8 mouse cellular contexts compared by ENCODE assay signal in genomic region chr6:100495131-100495530, GRCm38 (mm10).
DNase-seq lines count a peak whose midpoint lies in the region; ATAC-seq and TF ChIP-seq lines count a peak whose summit lies in the region.

No protein-coding gene starts in this region.

- no peak overlapping the region for H3K4me2 ChIP-seq in limb, embryonic 13.5 days (replicated peaks)
- peak overlapping the region; percentile 21; the same call in 1 of the 2 replicates for H3K4me2 ChIP-seq in forebrain, postnatal 0 days (ENCODE audit: low read depth)
- peak overlapping the region; percentile 52 for H3K4me2 ChIP-seq in myocyte (ENCODE audit: low read depth)
- no peak overlapping the region for H3K4me2 ChIP-seq in intestine, postnatal 0 days (replicated peaks; ENCODE audit: low read depth)

- no peaks in the 10 kb centered on the region for H3K79me2 ChIP-seq in myocyte (ENCODE audit: control insufficient read depth, insufficient read depth)

- no peak overlapping the region for H3K27ac ChIP-seq in limb, embryonic 13.5 days
- H3K27ac ChIP-seq in limb, embryonic 10.5 days = no peak overlapping the region
- H3K27ac ChIP-seq in forebrain, postnatal 0 days (ENCODE audit: low read depth, low read length) = peak overlapping the region; percentile 16; the same call in 1 of the 2 replicates
- H3K27ac ChIP-seq in intestine, postnatal 0 days (ENCODE audit: low read depth, low read length) = no peak overlapping the region

- TF ChIP-seq POLR2A in myocyte (IDR thresholded peaks at IDR 0.05; ENCODE audit: insufficient read length, low read depth) = no peak

- H3ac ChIP-seq in myocyte (ENCODE audit: control insufficient read depth, insufficient read length) = no peak overlapping the region

- WGBS in limb, embryonic 13.5 days = 59% methylated on average over 12 of the region's 12 CpGs
- 82% methylated on average over 12 of the region's 12 CpGs for whole genome bisulfite sequencing in limb, embryonic 10.5 days
- 27% methylated on average over 12 of the region's 12 CpGs for WGBS in forebrain, postnatal 0 days
- WGBS in intestine, postnatal 0 days = 62% methylated on average over 12 of the region's 12 CpGs

- H3K4me1 ChIP-seq in limb, embryonic 13.5 days = peaks cover 5% of the 10 kb centered on the region
- H3K4me1 ChIP-seq in limb, embryonic 10.5 days = peaks cover 16% of the 10 kb centered on the region
- H3K4me1 ChIP-seq in forebrain, postnatal 0 days (ENCODE audit: insufficient read depth) = 0 out of 2 replicates have a peak, but pooled peaks cover 5% of the 10 kb centered on the region
- H3K4me1 ChIP-seq in intestine, postnatal 0 days (replicated peaks; ENCODE audit: control insufficient read depth, insufficient read depth, low read length) = no peaks in the 10 kb centered on the region

- ATAC-seq in limb, embryonic 13.5 days (ENCODE audit: low FRiP score, low read depth) = peak; percentile 51; the same call in 1 of the 2 replicates
- ATAC-seq in forebrain, postnatal 0 days = peak; percentile 82
- no peak for ATAC-seq in erythroid progenitor cell, adult 5-6 weeks (replicated peaks; ENCODE audit: low FRiP score, poor library complexity, severe bottlenecking)
- ATAC-seq in intestine, postnatal 0 days = no peak

- H3K27me3 ChIP-seq in limb, embryonic 13.5 days = peaks cover 14% of the 10 kb centered on the region; the same call in 1 of the 2 replicates
- H3K27me3 ChIP-seq in limb, embryonic 10.5 days (ENCODE audit: low read depth, poor library complexity, severe bottlenecking) = peaks cover 23% of the 10 kb centered on the region
- no peaks in the 10 kb centered on the region for H3K27me3 ChIP-seq in forebrain, postnatal 0 days (ENCODE audit: insufficient read depth, low read length)
- H3K27me3 ChIP-seq in myocyte (ENCODE audit: control insufficient read depth, insufficient read depth, insufficient read length) = no peaks in the 10 kb centered on the region
- no peaks in the 10 kb centered on the region for H3K27me3 ChIP-seq in intestine, postnatal 0 days (replicated peaks; ENCODE audit: control insufficient read depth, insufficient read depth, low read length)

- no peak overlapping the region for H3K9ac ChIP-seq in limb, embryonic 13.5 days
- no peak overlapping the region for H3K9ac ChIP-seq in forebrain, postnatal 0 days
- H3K9ac ChIP-seq in intestine, postnatal 0 days (ENCODE audit: low read depth, low read length) = no peak overlapping the region

- H3K9me3 ChIP-seq in limb, embryonic 13.5 days = no peaks in the 10 kb centered on the region
- no peaks in the 10 kb centered on the region for H3K9me3 ChIP-seq in limb, embryonic 10.5 days (replicated peaks)
- H3K9me3 ChIP-seq in forebrain, postnatal 0 days (ENCODE audit: low read length) = no peaks in the 10 kb centered on the region
- H3K9me3 ChIP-seq in intestine, postnatal 0 days (ENCODE audit: control insufficient read depth) = no peaks in the 10 kb centered on the region

- H3K36me3 ChIP-seq in limb, embryonic 13.5 days = no peaks in the 10 kb centered on the region
- no peaks in the 10 kb centered on the region for H3K36me3 ChIP-seq in limb, embryonic 10.5 days
- no peaks in the 10 kb centered on the region for H3K36me3 ChIP-seq in forebrain, postnatal 0 days (ENCODE audit: insufficient read depth)
- no peaks in the 10 kb centered on the region for H3K36me3 ChIP-seq in myocyte (ENCODE audit: control insufficient read depth, insufficient read depth)
- H3K36me3 ChIP-seq in intestine, postnatal 0 days (ENCODE audit: control insufficient read depth, insufficient read depth) = no peaks in the 10 kb centered on the region

- no peak for TF ChIP-seq CTCF in forebrain, postnatal 0 days (IDR thresholded peaks at IDR 0.05; ENCODE audit: low read depth)
- no peak for TF ChIP-seq CTCF in intestine, postnatal 0 days (IDR thresholded peaks at IDR 0.05; ENCODE audit: low read depth)

- no peak overlapping the region for H3K4me3 ChIP-seq in limb, embryonic 13.5 days
- no peak overlapping the region for H3K4me3 ChIP-seq in limb, embryonic 10.5 days
- no peak overlapping the region for H3K4me3 ChIP-seq in forebrain, postnatal 0 days (ENCODE audit: low read depth, low read length)
- H3K4me3 ChIP-seq in myocyte = no peak overlapping the region
- H3K4me3 ChIP-seq in intestine, postnatal 0 days (ENCODE audit: low read depth, low read length) = no peak overlapping the region

- DNase-seq in limb, embryonic 10.5 days (ENCODE audit: low spot score) = no peak
- DNase-seq in forebrain, postnatal 0 days = peak; percentile 84
- peak; percentile 47 for DNase-seq in layer of hippocampus, adult 9-11 months
- DNase-seq in cerebellum, adult 9-11 months = no peak

TF ChIP-seq in myocyte, 11 proteins besides CTCF, POLR2A, EP300 and RAD21:
- TF ChIP-seq CEBPB (IDR thresholded peaks at IDR 0.05; ENCODE audit: insufficient read depth, poor library complexity, severe bottlenecking) = no peak
- TF ChIP-seq E2F4 (IDR thresholded peaks at IDR 0.05; ENCODE audit: insufficient read depth) = no peak
- TF ChIP-seq MYOD1 (IDR thresholded peaks at IDR 0.05; ENCODE audit: control insufficient read depth in 1 of 3, insufficient read length in 2 of 3, low read depth in 2 of 3) = peak in 1 of 3 experiments; percentile 11
- TF ChIP-seq TCF3 (IDR thresholded peaks at IDR 0.05; ENCODE audit: insufficient read length, low read depth) = no peak
- no peak for TF ChIP-seq SRF (IDR thresholded peaks at IDR 0.05; ENCODE audit: control insufficient read depth, insufficient read length, low read depth)
- TF ChIP-seq POLR2AphosphoS2 (IDR thresholded peaks at IDR 0.05; ENCODE audit: insufficient read length, low read depth) = no peak
- peak in 1 of 3 experiments; percentile 17 for TF ChIP-seq MYOG (IDR thresholded peaks at IDR 0.05; ENCODE audit: control insufficient read depth in 1 of 3, insufficient read depth in 1 of 3, insufficient read length in 2 of 3, low read depth in 2 of 3)
- TF ChIP-seq REST (IDR thresholded peaks at IDR 0.05; ENCODE audit: insufficient read depth, insufficient read length) = no peak
- no peak for TF ChIP-seq TCF12 (IDR thresholded peaks at IDR 0.05; ENCODE audit: insufficient read depth, poor library complexity, severe bottlenecking)
- peak; percentile 96 for TF ChIP-seq USF1 (IDR thresholded peaks at IDR 0.05; ENCODE audit: low read depth)
- TF ChIP-seq MAX (IDR thresholded peaks at IDR 0.05; ENCODE audit: low read depth) = no peak

Comparison
In these comparisons a context has a peak if more than half of its experiments do, and no peak if none do; other contexts are left out.
1. ATAC-seq: peak in limb, embryonic 13.5 days (single experiment) and forebrain, postnatal 0 days (single experiment); none in erythroid progenitor cell, adult 5-6 weeks (single experiment) and intestine, postnatal 0 days (single experiment).
2. H3K4me2 ChIP-seq: peak in forebrain, postnatal 0 days (single experiment) and myocyte (single experiment); none in limb, embryonic 13.5 days (single experiment) and intestine, postnatal 0 days (single experiment).
3. DNase-seq: peak in forebrain, postnatal 0 days (single experiment) and layer of hippocampus, adult 9-11 months (single experiment); none in limb, embryonic 10.5 days (single experiment) and cerebellum, adult 9-11 months (single experiment).